Mouse (Mus musculus) cerebellum, postnatal 36 days (tissue): ENCODE measurements at regions not wholly inside any gene's neighbourhood (a gene's known extent, or its start where the extent isn't known, plus 50 kb on each side); places are given as distances from the start of the nearest gene placed in this dataset.

Source experiments
- DNase-seq, 2 experiments: peaks; one replicate each; pipeline ENCODE4 v3.0.0; 2021 to 2022; ENCODE audit warnings: mixed read lengths in 2 of 2

- DNase-seq: no peak
These were observed 205.5 kb upstream of the Rasgrp1 start for GRCm38 (mm10) chr2:117548273-117548672.

GRCm38 (mm10) chr2:117556301-117556700 lies 213.5 kb upstream of the Rasgrp1 start:
- DNase-seq: no peak

GRCm38 (mm10) chr2:117570987-117571386 lies 228.2 kb upstream of the Rasgrp1 start:
- DNase-seq: no peak

- no peak for DNase-seq
These were observed 244.6 kb upstream of the Rasgrp1 start for GRCm38 (mm10) chr2:117587381-117587780.

- DNase-seq: no peak
These were observed 252.2 kb upstream of the Rasgrp1 start for GRCm38 (mm10) chr2:117595028-117595427.

GRCm38 (mm10) chr2:117597573-117597972 lies 254.8 kb upstream of the Rasgrp1 start:
- DNase-seq: no peak

GRCm38 (mm10) chr2:117614772-117615171 lies 272.0 kb upstream of the Rasgrp1 start:
- DNase-seq: no peak

- DNase-seq: no peak
These were observed 275.3 kb upstream of the Rasgrp1 start for GRCm38 (mm10) chr2:117618063-117618462.

- no peak for DNase-seq
These were observed 281.2 kb upstream of the Rasgrp1 start for GRCm38 (mm10) chr2:117623955-117624354.

- no peak for DNase-seq
These were observed 292.1 kb upstream of the Rasgrp1 start for GRCm38 (mm10) chr2:117634906-117635305.

- no peak for DNase-seq
These were observed 294.6 kb upstream of the Rasgrp1 start for GRCm38 (mm10) chr2:117637397-117637796.

- DNase-seq: no peak
These were observed 309.3 kb upstream of the Rasgrp1 start for GRCm38 (mm10) chr2:117652101-117652500.

- no peak for DNase-seq
These were observed 309.8 kb upstream of the Rasgrp1 start for GRCm38 (mm10) chr2:117652647-117653046.

- DNase-seq: no peak
These were observed 313.9 kb upstream of the Rasgrp1 start for GRCm38 (mm10) chr2:117656546-117657175.

GRCm38 (mm10) chr2:117660217-117660924 lies 317.6 kb upstream of the Rasgrp1 start:
- DNase-seq: no peak

GRCm38 (mm10) chr2:117662653-117663052 lies 319.9 kb upstream of the Rasgrp1 start:
- no peak for DNase-seq

GRCm38 (mm10) chr2:117666528-117666927 lies 323.7 kb upstream of the Rasgrp1 start:
- DNase-seq: no peak

GRCm38 (mm10) chr2:117668137-117668536 lies 325.3 kb upstream of the Rasgrp1 start:
- DNase-seq: no peak

- no peak for DNase-seq
These were observed 332.1 kb upstream of the Rasgrp1 start for GRCm38 (mm10) chr2:117674877-117675276.

- no peak for DNase-seq
These were observed 335.8 kb upstream of the Rasgrp1 start for GRCm38 (mm10) chr2:117678650-117679049.

- DNase-seq: peak; percentile 1 to 3
These were observed 343.1 kb upstream of the Rasgrp1 start for GRCm38 (mm10) chr2:117685836-117686453.

- no peak for DNase-seq
These were observed 350.7 kb upstream of the Rasgrp1 start for GRCm38 (mm10) chr2:117693537-117693936.

- no peak for DNase-seq
These were observed 367.5 kb upstream of the Rasgrp1 start for GRCm38 (mm10) chr2:117710173-117710813.

- no peak for DNase-seq
These were observed 381.3 kb upstream of the Rasgrp1 start for GRCm38 (mm10) chr2:117724066-117724465.
